Mouse (Mus musculus) spleen, embryonic (tissue): ENCODE measurements around the gene Lingo2.

Experiments used
- CTCF ChIA-PET: fragments of 350-600 bp; sonication (Branson Sonifier 250); formaldehyde crosslinking; loops from one replicate; lab custom pipeline; 2022; lab: Charles Lee

The Lingo2 gene

DNA sequence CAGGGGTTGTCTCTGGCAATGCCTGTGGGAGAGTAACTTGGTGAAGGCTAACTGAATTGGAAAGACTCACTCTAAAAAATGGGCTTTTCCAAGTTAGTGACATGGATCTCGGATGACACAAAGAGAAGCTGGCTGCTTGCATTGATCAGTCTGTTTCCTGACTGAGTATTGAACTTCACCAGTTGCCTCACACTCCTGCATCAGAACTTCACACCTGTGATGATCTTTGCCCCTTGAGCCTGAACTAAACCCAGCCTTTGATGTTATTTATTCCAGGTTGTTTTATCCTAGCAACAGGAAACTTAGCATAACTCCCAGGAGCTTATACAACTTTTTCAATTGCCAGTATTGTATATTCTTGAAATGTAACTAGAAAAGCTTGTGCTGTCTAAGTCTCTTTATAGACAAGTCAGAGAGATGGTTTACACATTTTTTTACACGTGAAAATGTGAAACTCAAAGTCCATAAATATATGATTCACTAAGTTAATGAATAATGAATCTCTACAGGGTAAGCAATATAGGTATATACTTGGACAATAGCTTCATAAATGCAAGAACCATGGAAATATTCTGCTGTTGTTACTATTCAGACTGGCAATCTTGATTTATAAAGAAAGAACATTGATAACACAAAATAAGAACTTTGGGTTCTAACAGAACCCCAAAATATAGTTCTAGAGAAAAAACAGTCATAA, 410.7 kb downstream of the Lingo2 start:
- CTCF ChIA-PET = no interaction called here

GRCm38 (mm10) chr4:36533895-36534294, 417.7 kb downstream of the Lingo2 start:
- CTCF ChIA-PET = no interaction called here

- CTCF ChIA-PET = interaction anchor here (0.6 kb wide), 1 partner anchor 393 kb away, joined by 3 read pairs; no protein-coding TSS in a partner anchor
Observed at GRCm38 (mm10) chr4:36490255-36490654, 461.3 kb downstream of the Lingo2 start.

GRCm38 (mm10) chr4:36435211-36435610, 516.3 kb downstream of the Lingo2 start:
- CTCF ChIA-PET = no interaction called here

- CTCF ChIA-PET = no interaction called here
Observed at GRCm38 (mm10) chr4:36426192-36426591, 525.4 kb downstream of the Lingo2 start.

GRCm38 (mm10) chr4:36407350-36407749, 544.2 kb downstream of the Lingo2 start:
- CTCF ChIA-PET = no interaction called here

GRCm38 (mm10) chr4:36368925-36369324, 582.6 kb downstream of the Lingo2 start:
- CTCF ChIA-PET = no interaction called here

- CTCF ChIA-PET = no interaction called here
Observed at GRCm38 (mm10) chr4:36354401-36354800, 597.1 kb downstream of the Lingo2 start.

GRCm38 (mm10) chr4:36331741-36332140, 619.8 kb downstream of the Lingo2 start:
- CTCF ChIA-PET = no interaction called here

DNA sequence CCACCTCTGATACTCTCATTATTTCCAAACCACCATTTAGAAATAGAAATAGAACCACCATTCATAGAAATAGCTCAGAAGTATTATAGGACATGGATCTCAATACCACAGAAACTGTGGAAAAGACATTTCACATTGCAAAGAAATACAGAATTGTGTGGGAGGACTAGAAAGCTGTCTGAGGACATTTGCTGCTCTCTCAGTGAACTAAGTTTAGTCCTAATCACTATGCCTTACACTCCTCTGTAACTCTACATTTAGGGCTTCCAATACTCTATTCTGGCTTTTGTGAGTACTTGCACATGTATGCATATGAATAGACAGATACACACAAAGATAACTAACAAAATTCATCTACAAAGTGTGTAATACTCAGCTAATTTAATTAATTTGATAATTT, 625.9 kb downstream of the Lingo2 start:
- CTCF ChIA-PET = no interaction called here

DNA sequence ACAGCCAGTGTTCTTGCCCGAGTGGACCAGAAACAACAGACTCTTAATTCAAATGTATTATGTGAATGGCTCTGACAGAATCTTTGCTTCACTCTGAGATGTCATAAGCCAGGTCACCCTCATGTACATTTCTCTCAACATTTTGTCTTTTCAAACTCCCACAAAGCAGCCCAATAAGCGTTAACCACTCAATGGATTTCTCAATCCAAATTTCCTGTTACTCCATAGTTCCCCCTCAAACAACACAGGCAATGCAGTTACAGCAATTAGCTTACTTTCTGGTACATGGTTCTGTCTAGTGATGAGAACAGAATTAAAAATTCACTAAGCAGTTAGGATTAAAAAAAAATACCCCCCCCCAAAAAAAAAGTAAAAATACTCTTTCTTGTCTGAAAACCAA, 638.5 kb downstream of the Lingo2 start:
- CTCF ChIA-PET = no interaction called here

GRCm38 (mm10) chr4:36311431-36311830, 640.1 kb downstream of the Lingo2 start:
- CTCF ChIA-PET = no interaction called here

DNA sequence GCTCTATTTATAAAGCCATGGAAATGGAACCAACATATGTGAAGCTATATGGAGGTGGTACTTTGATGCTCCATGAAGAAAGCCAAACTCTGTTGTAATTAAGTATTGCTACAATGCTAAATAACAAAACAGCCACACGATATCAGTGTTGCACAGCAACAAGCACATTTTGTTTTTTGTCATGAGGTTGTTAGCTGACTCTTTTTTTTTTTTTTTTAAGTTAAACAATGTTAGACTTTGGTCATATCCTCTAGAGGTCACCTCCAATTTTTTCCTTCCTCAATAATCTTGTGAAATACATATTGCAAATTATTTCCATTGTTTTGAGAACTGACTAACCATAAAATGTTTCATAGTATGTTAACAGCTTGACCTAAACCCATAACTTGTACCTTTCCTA, 646.3 kb downstream of the Lingo2 start:
- CTCF ChIA-PET = no interaction called here

DNA sequence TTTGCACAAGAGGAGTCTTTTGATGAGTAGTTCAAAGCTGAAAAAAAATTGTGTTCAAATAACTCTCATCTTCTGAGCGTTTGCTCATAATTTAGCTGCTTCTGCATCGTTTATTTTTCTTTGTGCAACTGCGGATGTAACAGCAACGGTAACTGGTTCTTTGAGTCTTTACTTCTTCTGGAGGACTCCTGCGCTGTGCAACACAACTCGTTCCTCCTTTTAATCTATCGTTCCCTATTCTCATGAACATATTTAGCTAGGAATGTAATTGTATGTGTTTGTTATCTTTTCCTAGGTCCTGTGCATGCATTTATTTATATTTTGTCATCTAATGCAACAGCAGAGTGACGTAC, 661.9 kb downstream of the Lingo2 start:
- CTCF ChIA-PET = no interaction called here

- CTCF ChIA-PET = no interaction called here
Observed at GRCm38 (mm10) chr4:36288813-36289700, 662.5 kb downstream of the Lingo2 start.

DNA sequence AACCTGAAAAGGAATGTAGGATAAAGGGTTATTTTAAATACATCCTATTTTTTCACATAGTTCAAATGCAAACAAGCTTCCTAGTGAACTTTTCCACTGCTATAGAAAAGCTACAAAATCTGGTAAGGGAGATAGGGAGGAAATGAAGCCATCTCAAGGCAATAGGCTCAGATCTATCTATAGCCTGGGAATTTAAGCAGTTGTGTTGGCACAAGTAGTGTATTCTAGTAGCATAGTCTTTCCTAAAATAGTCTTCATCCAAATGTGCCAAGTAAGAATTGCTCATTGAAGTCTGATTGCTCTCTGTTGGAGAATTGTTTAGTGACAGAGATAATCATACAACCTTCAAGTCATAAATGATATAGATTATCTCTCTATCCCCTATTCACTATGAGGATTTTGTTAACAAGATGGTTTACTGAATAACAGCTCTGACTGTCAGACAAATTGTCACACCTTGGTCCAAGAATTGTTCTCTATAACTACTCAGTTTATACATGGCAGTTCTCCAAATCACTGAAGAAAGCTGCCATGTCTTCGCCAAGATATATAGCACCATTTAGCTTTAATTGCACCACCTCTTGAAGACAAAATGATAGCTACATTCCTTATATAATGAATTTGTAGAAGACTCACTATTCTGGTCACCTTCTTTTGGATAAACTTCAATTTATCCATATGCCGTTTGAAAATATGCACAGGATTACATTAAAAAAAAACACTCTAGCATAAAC, 688.9 kb downstream of the Lingo2 start:
- CTCF ChIA-PET = no interaction called here

DNA sequence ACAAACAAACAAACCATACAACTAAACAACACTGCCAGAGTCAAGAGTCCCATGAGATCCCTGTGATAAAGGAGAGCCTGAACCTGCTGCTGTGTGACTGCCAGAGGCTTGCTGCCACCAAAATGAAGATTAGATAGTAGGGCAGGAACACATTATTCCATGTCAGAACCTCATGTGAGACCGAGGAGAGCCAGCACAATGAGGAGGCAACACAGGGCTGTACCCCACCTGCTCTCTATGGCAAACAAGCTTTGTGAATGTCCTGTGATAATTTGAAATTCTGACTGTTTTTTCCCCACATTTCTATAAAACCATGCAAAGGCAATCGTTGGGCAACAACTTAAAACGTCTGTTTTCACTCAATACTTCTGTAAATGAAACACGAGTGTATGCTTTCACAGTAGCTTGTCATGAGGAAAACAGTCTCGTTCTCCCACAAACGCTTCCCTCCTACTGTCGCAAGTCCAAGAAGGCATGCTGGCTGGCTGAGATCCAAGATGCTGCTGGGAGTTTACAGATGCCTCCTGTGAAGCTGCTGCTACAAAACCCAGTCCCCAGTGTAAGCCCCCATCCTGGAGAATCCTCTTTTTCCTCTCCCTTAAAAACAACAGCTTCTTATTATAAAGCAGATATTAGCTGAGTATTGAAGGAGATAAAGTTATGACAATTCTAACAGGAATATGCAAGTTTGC, 765.2 kb downstream of the Lingo2 start:
- CTCF ChIA-PET = no interaction called here

DNA sequence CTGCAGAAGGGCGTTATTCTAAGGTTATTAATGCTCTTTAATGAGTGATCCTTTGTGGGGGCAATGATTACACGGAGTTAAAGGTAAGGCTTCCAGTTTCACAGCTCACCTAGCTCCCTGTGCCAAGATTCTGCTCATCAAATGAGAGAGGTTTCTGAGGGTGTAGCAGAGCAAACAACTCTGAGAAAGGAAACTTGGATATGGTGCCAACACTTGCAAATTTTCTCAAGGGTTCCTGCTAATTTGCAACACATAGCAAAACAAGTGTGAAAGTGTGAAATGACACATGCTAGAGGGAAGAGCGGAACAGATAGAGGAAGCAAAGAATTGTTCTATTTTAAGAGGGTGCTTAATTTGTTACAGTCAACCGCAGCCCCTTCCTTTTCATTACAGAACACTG, 767.9 kb downstream of the Lingo2 start:
- CTCF ChIA-PET = no interaction called here

- CTCF ChIA-PET = no interaction called here
Observed at GRCm38 (mm10) chr4:36170099-36170498, 781.4 kb downstream of the Lingo2 start.

DNA sequence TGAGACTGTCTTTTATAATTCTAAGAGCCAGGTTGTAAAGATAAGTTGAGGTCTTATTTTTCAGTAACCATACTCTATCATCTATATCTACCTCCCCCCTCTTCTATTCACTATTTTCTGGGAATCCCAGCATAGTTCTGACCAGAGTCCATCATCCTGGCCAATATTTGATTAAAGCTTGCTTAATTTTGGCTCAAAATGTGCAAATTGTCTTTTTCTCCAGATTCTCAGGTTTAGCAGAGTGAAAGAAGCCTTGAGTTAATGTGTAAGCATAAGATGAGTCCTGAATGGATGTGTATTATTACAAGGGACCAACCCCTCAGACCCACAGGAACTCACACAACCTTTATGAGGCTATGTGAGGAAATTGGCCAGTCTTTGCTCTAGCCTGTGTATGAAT, 820.2 kb downstream of the Lingo2 start:
- CTCF ChIA-PET = no interaction called here

- CTCF ChIA-PET = interaction anchor here (0.6 kb wide), 1 partner anchor 698 kb away, joined by 18 read pairs; no protein-coding TSS in a partner anchor
Observed at GRCm38 (mm10) chr4:36095482-36095881, 856.1 kb downstream of the Lingo2 start.
